Mouse (Mus musculus) MEL (cell line): Measurements from ENCODE around the gene Gm6525. TPM values are rescaled to one million over a fixed set of nuclear protein-coding genes. Genes with fewer than 3 reads are reported as not detected.

Experiments
- DNase-seq: peaks from one replicate; pipeline ENCODE4 v3.0.0; 2011; ENCODE audit warnings: low read depth, low spot score
- H3K27ac ChIP-seq: 2 replicates; pipeline ENCODE4 v1.5.1; 2012; ENCODE audit warnings: low read depth, mild to moderate bottlenecking, control low read depth, low read length, moderate library complexity; ENCODE audit not compliant: control insufficient read depth
- H3K27me3 ChIP-seq, 2 experiments: fragments of 150-350 bp in 1 of 2; sonication (generic) in 1 of 2; 2 replicates each; pipeline ENCODE4 v1.6.1; 2012; ENCODE audit warnings: low read length in 2 of 2, mild to moderate bottlenecking in 2 of 2, improper control_type of control experiment in 1 of 2, moderate library complexity in 1 of 2; ENCODE audit not compliant: insufficient read depth in 2 of 2, control insufficient read depth in 1 of 2
- H3K36me3 ChIP-seq, 2 experiments: 2 replicates each; pipeline ENCODE4 v1.6.1; 2012 to 2014; ENCODE audit warnings: low read length in 2 of 2, improper control_type of control experiment in 1 of 2, inconsistent platforms in 1 of 2, mild to moderate bottlenecking in 1 of 2; ENCODE audit not compliant: insufficient read depth in 2 of 2, control insufficient read depth in 1 of 2
- H3K4me1 ChIP-seq, 2 experiments: fragments of 150-350 bp in 1 of 2; sonication (generic) in 1 of 2; 2 replicates each; pipeline ENCODE4 v1.6.1; 2012; ENCODE audit warnings: low read length in 2 of 2, improper control_type of control experiment in 1 of 2, mild to moderate bottlenecking in 1 of 2; ENCODE audit not compliant: insufficient read depth in 2 of 2, control insufficient read depth in 1 of 2
- H3K4me3 ChIP-seq, 2 experiments: fragments of 150-350 bp in 1 of 2; sonication (generic) in 1 of 2; 2 replicates each; pipeline ENCODE4 v1.5.1; 2012; ENCODE audit warnings: low read depth in 2 of 2, low read length in 2 of 2, mild to moderate bottlenecking in 2 of 2, moderate library complexity in 2 of 2, control low read depth in 1 of 2, improper control_type of control experiment in 1 of 2; ENCODE audit not compliant: control insufficient read depth in 1 of 2, insufficient read depth in 1 of 2
- H3K79me2 ChIP-seq: 2 replicates; pipeline ENCODE4 v1.6.1; 2012; ENCODE audit warnings: mild to moderate bottlenecking, low read length, moderate library complexity; ENCODE audit not compliant: control insufficient read depth, poor library complexity, insufficient read depth
- H3K9ac ChIP-seq: 2 replicates; pipeline ENCODE4 v1.6.1; 2012; ENCODE audit warnings: low read depth, mild to moderate bottlenecking, control low read depth, low read length, moderate library complexity; ENCODE audit not compliant: control insufficient read depth, poor library complexity, severe bottlenecking
- H3K9me3 ChIP-seq: fragments of 150-350 bp; sonication (generic); replicated peaks from 2 replicates; pipeline ENCODE4 v1.6.1; 2012; ENCODE audit warnings: mild to moderate bottlenecking, low read length, improper control_type of control experiment, moderate library complexity; ENCODE audit not compliant: insufficient read depth
- BHLHE40 ChIP-seq: IDR thresholded peaks from 2 replicates; pipeline ENCODE4 v1.6.1; 2012; ENCODE audit warnings: low read depth, mild to moderate bottlenecking, inconsistent platforms, low read length, improper control_type of control experiment, borderline replicate concordance
- CTCF ChIP-seq, 3 experiments: IDR thresholded peaks in 2 of 3; conservative IDR thresholded peaks in 1 of 3; 2 replicates each; pipeline ENCODE4 v1.5.1; 2011 to 2012; ENCODE audit warnings: low read length in 3 of 3, low read depth in 2 of 3, mild to moderate bottlenecking in 2 of 3, improper control_type of control experiment in 1 of 3, inconsistent platforms in 1 of 3, mixed read lengths in 1 of 3, moderate library complexity in 1 of 3; ENCODE audit not compliant: control insufficient read depth in 1 of 3, insufficient read depth in 1 of 3, poor library complexity in 1 of 3, severe bottlenecking in 1 of 3
- E2F4 ChIP-seq: IDR thresholded peaks from 2 replicates; pipeline ENCODE4 v1.6.1; 2011; ENCODE audit warnings: low read depth, low read length, improper control_type of control experiment, borderline replicate concordance
- EP300 ChIP-seq, 2 experiments: IDR thresholded peaks; 2 replicates each; pipeline ENCODE4 v1.6.1; 2011; ENCODE audit warnings: improper control_type of control experiment in 2 of 2, low read length in 2 of 2, low read depth in 1 of 2, mild to moderate bottlenecking in 1 of 2
- ETS1 ChIP-seq: IDR thresholded peaks from 2 replicates; pipeline ENCODE4 v1.6.1; 2012; ENCODE audit warnings: low read depth, mild to moderate bottlenecking, inconsistent platforms, low read length, improper control_type of control experiment, moderate library complexity
- GABPA ChIP-seq: IDR thresholded peaks from 2 replicates; pipeline ENCODE4 v1.6.1; 2012; ENCODE audit warnings: low read depth, mild to moderate bottlenecking, inconsistent platforms, low read length, improper control_type of control experiment, moderate library complexity
- GATA1 ChIP-seq: IDR thresholded peaks from 2 replicates; pipeline ENCODE4 v1.6.1; 2011; ENCODE audit warnings: low read depth, low read length, improper control_type of control experiment
- KAT2A ChIP-seq: conservative IDR thresholded peaks from 2 replicates; pipeline ENCODE4 v1.6.1; 2012; ENCODE audit warnings: low read depth, low read length, improper control_type of control experiment, inconsistent platforms
- MXI1 ChIP-seq: IDR thresholded peaks from 2 replicates; pipeline ENCODE4 v1.6.1; 2011; ENCODE audit warnings: mild to moderate bottlenecking, low read depth, low read length, improper control_type of control experiment
- MYC ChIP-seq: IDR thresholded peaks from 2 replicates; pipeline ENCODE4 v1.6.1; 2011; ENCODE audit warnings: low read depth, mild to moderate bottlenecking, low read length, improper control_type of control experiment, moderate library complexity
- NRF1 ChIP-seq: IDR thresholded peaks from 2 replicates; pipeline ENCODE4 v1.6.1; 2014; ENCODE audit warnings: low read depth, mild to moderate bottlenecking, inconsistent platforms, low read length, improper control_type of control experiment, moderate library complexity; ENCODE audit not compliant: poor library complexity, insufficient read depth, severe bottlenecking
- POLR2AphosphoS5 ChIP-seq: IDR thresholded peaks from 2 replicates; pipeline ENCODE4 v1.6.1; 2012; ENCODE audit warnings: low read depth, borderline replicate concordance, mild to moderate bottlenecking, inconsistent platforms, low read length, moderate library complexity, mixed read lengths
- RAD21 ChIP-seq: IDR thresholded peaks from 2 replicates; pipeline ENCODE4 v1.6.1; 2011; ENCODE audit warnings: mild to moderate bottlenecking, low read depth, low read length, improper control_type of control experiment
- RCOR1 ChIP-seq: IDR thresholded peaks from 2 replicates; pipeline ENCODE4 v1.6.1; 2012; ENCODE audit warnings: low read depth, mild to moderate bottlenecking, inconsistent platforms, low read length, improper control_type of control experiment
- SMC3 ChIP-seq: IDR thresholded peaks from 2 replicates; pipeline ENCODE4 v1.6.1; 2011; ENCODE audit warnings: low read depth, low read length, improper control_type of control experiment
- TAL1 ChIP-seq: IDR thresholded peaks from 2 replicates; pipeline ENCODE4 v1.6.1; 2012; ENCODE audit warnings: mild to moderate bottlenecking, inconsistent platforms, low read length, moderate library complexity, mixed read lengths
- TBP ChIP-seq: IDR thresholded peaks from 2 replicates; pipeline ENCODE4 v1.8.0; 2011; ENCODE audit warnings: low read depth, low read length, improper control_type of control experiment
- USF1 ChIP-seq: IDR thresholded peaks from 2 replicates; pipeline ENCODE4 v1.6.1; 2014; ENCODE audit warnings: low read depth, mild to moderate bottlenecking, inconsistent platforms, low read length, improper control_type of control experiment, moderate library complexity
- USF2 ChIP-seq, 2 experiments: IDR thresholded peaks; 2 replicates each; pipeline ENCODE4 v1.6.1; 2011 to 2012; ENCODE audit warnings: improper control_type of control experiment in 2 of 2, low read length in 2 of 2, borderline replicate concordance in 1 of 2, inconsistent platforms in 1 of 2, low read depth in 1 of 2, mild to moderate bottlenecking in 1 of 2; ENCODE audit not compliant: insufficient read depth in 1 of 2
- ZC3H11A ChIP-seq: IDR thresholded peaks from 2 replicates; pipeline ENCODE4 v1.6.1; 2012; ENCODE audit warnings: low read depth, mild to moderate bottlenecking, inconsistent platforms, low read length, improper control_type of control experiment
- ZKSCAN1 ChIP-seq: IDR thresholded peaks from 2 replicates; pipeline ENCODE4 v1.6.1; 2012; ENCODE audit warnings: low read depth, mild to moderate bottlenecking, inconsistent platforms, low read length, improper control_type of control experiment, moderate library complexity
- ZMIZ1 ChIP-seq: IDR thresholded peaks from 2 replicates; pipeline ENCODE4 v1.6.1; 2012; ENCODE audit warnings: low read depth, mild to moderate bottlenecking, inconsistent platforms, low read length, improper control_type of control experiment, moderate library complexity
- ZNF384 ChIP-seq: IDR thresholded peaks from 2 replicates; pipeline ENCODE4 v1.6.1; 2012; ENCODE audit warnings: low read depth, mild to moderate bottlenecking, inconsistent platforms, low read length, improper control_type of control experiment
- polyA plus RNA-seq, 2 experiments: library from polyadenylated mRNA; stranded (reverse) in 1 of 2; unstranded in 1 of 2; fragments of >175 nt in 1 of 2; fragments of >200 nt in 1 of 2; gene quantifications; 2 replicates each; pipeline versions ENCODE4 v1.2.1 to v1.2.4; 2012; ENCODE audit warnings: low replicate concordance in 2 of 2, low read depth in 1 of 2; ENCODE audit not compliant: insufficient read length in 2 of 2, insufficient read depth in 1 of 2, missing spikeins in 1 of 2
- total RNA-seq: library from RNA; depleted of rRNA; stranded (reverse); fragments of 300-350 nt; gene quantifications from 2 replicates; pipeline ENCODE4 v1.2.3, GENCODE M21; 2012

The Gm6525 gene
- total and polyA plus RNA-seq, 3 experiments: 0.35 to 0.85 TPM; not detected in 1

DNA sequence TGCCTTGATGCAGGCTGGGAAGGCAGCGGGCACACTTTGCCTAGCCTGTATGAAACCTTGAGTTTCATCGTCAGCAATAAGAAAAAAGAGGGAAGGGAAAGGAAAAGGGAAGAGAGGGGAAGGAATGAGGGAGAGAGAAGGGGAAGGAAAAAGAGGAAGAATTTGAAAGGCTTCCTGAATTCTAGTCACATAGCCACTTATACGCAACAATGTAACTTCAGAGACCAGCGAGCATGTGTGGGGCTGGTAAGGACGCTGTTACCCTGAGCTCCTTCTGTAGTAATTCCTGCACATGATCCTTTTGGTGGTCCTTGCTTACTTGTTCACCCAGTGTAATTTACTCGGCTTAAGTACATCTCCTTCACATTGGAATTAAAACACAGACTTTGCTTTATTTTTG, 5.0 kb upstream of the Gm6525 start:
- Histone ChIP-seq H3K4me1 (no peaks in the 10 kb centered on the region), H3K79me2 (no peaks in the 10 kb centered on the region), H3K27me3 (no peaks in the 10 kb centered on the region), H3K9me3 (no peaks in the 10 kb centered on the region), H3K4me3 (no peak overlapping the region), H3K36me3 (no peaks in the 10 kb centered on the region), H3K9ac (no peak overlapping the region), H3K27ac (no peak overlapping the region)
- TF ChIP-seq MXI1 (no peak), POLR2AphosphoS5 (no peak), SMC3 (no peak), TAL1 (no peak), GATA1 (no peak)
- DNase-seq: no peak

DNA sequence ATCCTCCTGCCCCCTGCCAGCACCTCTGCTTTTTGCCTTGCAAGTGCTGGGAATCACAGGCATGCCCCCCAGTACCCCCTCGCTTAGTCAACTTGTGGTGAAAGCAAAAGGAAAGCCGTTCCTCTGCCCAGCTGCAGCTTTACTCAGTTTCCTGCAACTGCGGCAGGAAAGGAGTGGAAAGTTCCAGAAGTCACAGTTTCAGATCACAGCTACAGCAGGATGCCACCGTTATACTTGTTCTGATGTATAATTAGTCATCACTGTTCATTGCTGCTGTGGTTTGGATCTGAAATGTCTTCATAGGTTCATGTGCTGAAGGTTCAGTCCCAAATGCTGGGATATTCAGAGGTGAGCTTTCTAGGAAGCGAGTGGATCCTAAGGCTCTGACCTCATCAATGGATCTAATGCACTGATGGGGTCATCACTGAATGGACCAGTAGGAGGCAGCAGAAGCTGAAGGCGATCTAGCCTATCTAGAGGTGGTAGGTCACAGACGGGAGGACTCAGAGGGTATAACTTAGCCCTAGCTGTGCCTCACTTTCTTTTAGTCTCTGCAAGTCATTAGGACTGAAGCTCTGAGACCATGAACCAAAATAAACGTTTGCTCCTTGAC, 4.4 kb upstream of the Gm6525 start:
- no peak overlapping the region for H3K9ac ChIP-seq
- no peaks in the 10 kb centered on the region for H3K4me1 ChIP-seq
- TF ChIP-seq CTCF (IDR thresholded peaks at IDR 0.05 in 2 of 3, conservative IDR thresholded peaks at IDR 0.05 in 1 of 3; ENCODE audit: control insufficient read depth in 1 of 3, insufficient read depth in 1 of 3, low read depth in 2 of 3, low read length in 3 of 3, poor library complexity in 1 of 3, severe bottlenecking in 1 of 3): peak in 2 of 3 experiments; percentile 14 to 41; a peak in 2 of 6 replicates
- no peak for TF ChIP-seq ZMIZ1
- no peak for TF ChIP-seq RCOR1
- peak; percentile 19; the same call in 1 of the 2 replicates for TF ChIP-seq RAD21
- TF ChIP-seq SMC3: peak; percentile 36
- no peaks in the 10 kb centered on the region for H3K27me3 ChIP-seq
- no peaks in the 10 kb centered on the region for H3K36me3 ChIP-seq
- H3K27ac ChIP-seq: no peak overlapping the region
- H3K4me3 ChIP-seq: no peak overlapping the region
- no peaks in the 10 kb centered on the region for H3K79me2 ChIP-seq
- DNase-seq: peak; percentile 14
- H3K9me3 ChIP-seq: no peaks in the 10 kb centered on the region

DNA sequence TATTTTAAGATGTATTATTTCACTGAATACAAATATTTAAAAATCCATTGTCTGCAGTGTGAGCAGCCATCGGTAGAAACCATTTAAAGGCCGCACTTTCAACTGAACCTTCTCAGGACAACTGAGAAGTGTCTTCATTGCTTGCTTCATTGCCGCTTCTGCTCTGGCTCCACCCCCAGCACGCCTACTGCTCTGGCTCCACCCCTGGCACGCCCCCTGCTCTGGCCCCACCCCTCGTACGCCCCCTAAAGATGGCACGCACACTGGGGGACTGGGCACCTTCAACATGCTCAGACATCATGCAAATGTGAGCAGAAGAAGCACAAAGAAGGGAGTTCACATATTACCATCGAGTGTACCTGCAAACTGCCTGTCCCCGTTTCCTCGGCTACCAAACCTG, 1.5 kb upstream of the Gm6525 start:
- H3K27ac ChIP-seq: no peak overlapping the region
- no peak for TF ChIP-seq KAT2A
- TF ChIP-seq TBP: no peak
- no peak for TF ChIP-seq ZC3H11A
- no peak for TF ChIP-seq USF2 (IDR thresholded peaks at IDR 0.05; ENCODE audit: borderline replicate concordance in 1 of 2, insufficient read depth in 1 of 2, low read depth in 1 of 2, low read length in 2 of 2)
- TF ChIP-seq EP300 (IDR thresholded peaks at IDR 0.05; ENCODE audit: low read depth in 1 of 2, low read length in 2 of 2): no peak
- no peak for TF ChIP-seq GATA1
- no peak for TF ChIP-seq USF1
- TF ChIP-seq GABPA: no peak
- no peak for TF ChIP-seq BHLHE40
- no peak for TF ChIP-seq CTCF (IDR thresholded peaks at IDR 0.05 in 2 of 3, conservative IDR thresholded peaks at IDR 0.05 in 1 of 3; ENCODE audit: control insufficient read depth in 1 of 3, insufficient read depth in 1 of 3, low read depth in 2 of 3, low read length in 3 of 3, poor library complexity in 1 of 3, severe bottlenecking in 1 of 3)
- no peak for TF ChIP-seq ZNF384
- no peak for TF ChIP-seq MYC
- no peak for TF ChIP-seq ETS1
- TF ChIP-seq E2F4: no peak
- no peak for TF ChIP-seq ZMIZ1
- no peak for TF ChIP-seq NRF1
- TF ChIP-seq ZKSCAN1: no peak
- no peak for DNase-seq
- no peaks in the 10 kb centered on the region for H3K4me1 ChIP-seq
- H3K79me2 ChIP-seq: no peaks in the 10 kb centered on the region
- no peaks in the 10 kb centered on the region for H3K27me3 ChIP-seq
- H3K9me3 ChIP-seq: no peaks in the 10 kb centered on the region
- H3K4me3 ChIP-seq: no peak overlapping the region
- no peaks in the 10 kb centered on the region for H3K36me3 ChIP-seq
- no peak overlapping the region for H3K9ac ChIP-seq
